8 mouse cellular contexts compared by ENCODE assay signal in the genomic region with DNA sequence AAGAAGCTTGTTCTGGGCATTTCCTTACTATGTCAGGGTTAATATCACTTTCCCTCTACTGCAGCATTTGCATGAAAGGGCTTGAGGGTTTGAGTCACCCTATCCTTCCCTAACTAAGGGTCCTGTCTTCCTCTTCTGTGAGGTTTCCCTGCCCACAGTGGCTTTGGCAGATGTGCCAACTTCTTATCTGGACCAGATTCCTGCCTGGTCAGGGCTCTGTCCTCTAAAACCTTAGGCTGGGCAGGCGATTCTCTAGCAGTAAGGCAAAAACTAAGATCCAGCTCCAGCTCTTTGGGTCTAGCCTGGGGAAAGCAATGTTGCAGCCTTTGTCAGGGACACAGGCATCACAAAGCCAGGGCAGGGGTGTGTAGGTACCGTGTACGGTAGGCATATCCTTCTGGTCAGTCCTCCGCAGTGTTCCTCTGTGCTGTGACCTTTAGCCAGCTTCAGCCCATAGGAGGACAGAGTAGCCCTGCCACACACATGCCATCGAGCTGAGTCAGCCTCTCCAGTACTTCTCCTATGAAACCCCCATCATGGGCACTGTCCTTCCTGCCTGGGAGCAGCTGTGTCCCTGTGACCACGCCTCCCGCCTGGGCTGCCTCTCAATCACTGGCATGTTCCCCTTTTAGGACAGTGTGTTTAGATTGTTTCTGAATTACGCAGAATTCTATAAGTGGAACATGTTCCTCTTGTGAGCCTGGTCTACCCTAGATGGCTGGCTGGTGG. TPM values are rescaled to one million over a fixed set of nuclear protein-coding genes. Genes with fewer than 3 reads are reported as not detected.
DNase-seq lines count a peak whose midpoint lies in the region; ATAC-seq and TF ChIP-seq lines count a peak whose summit lies in the region.

No protein-coding gene starts in this region.

- 40% methylated on average over 8 of the region's 8 CpGs for WGBS in liver, embryonic 15.5 days (ENCODE audit: insufficient replicate concordance)
- whole genome bisulfite sequencing in forebrain, embryonic 15.5 days: 90% methylated on average over 8 of the region's 8 CpGs

- DNase-seq in layer of hippocampus, adult 9-10 months (ENCODE audit: low spot score): peak; percentile 39
- DNase-seq in layer of hippocampus, adult 8-10 months (ENCODE audit: low spot score in 2 of 2): no peak
- peak; percentile 84 to 92 for DNase-seq in heart, postnatal 10 days
- peak; percentile 18 for DNase-seq in splenic B cell, adult 2 months (ENCODE audit: low read depth, low spot score)
- no peak for DNase-seq in cerebellum, adult 18-20 months

- peaks cover 21% of the 10 kb centered on the region; the same call in 1 of the 2 replicates for H3K36me3 ChIP-seq in liver, embryonic 15.5 days (replicated peaks)
- H3K36me3 ChIP-seq in splenic B cell, adult 2 months (ENCODE audit: control insufficient read depth, insufficient read depth, low read length, poor library complexity, severe bottlenecking): no peaks in the 10 kb centered on the region; the same call in 1 of the 2 replicates
- H3K36me3 ChIP-seq in forebrain, embryonic 15.5 days: peaks cover 13% of the 10 kb centered on the region

- TF ChIP-seq POLR2A in bone marrow macrophage, adult 2 months (IDR thresholded peaks at IDR 0.05; ENCODE audit: borderline replicate concordance, low read depth, low read length): no peak

- TF ChIP-seq CTCF in bone marrow macrophage, adult 2 months (IDR thresholded peaks at IDR 0.05; ENCODE audit: low read depth, low read length): no peak

- H3K27me3 ChIP-seq in liver, embryonic 15.5 days: no peaks in the 10 kb centered on the region
- H3K27me3 ChIP-seq in splenic B cell, adult 2 months (ENCODE audit: control insufficient read depth, insufficient read depth, low read length, poor library complexity, severe bottlenecking): no peaks in the 10 kb centered on the region
- no peaks in the 10 kb centered on the region for H3K27me3 ChIP-seq in forebrain, embryonic 15.5 days

- no peaks in the 10 kb centered on the region for H3K9me3 ChIP-seq in liver, embryonic 15.5 days (replicated peaks)
- no peaks in the 10 kb centered on the region for H3K9me3 ChIP-seq in forebrain, embryonic 15.5 days

- H3K9ac ChIP-seq in liver, embryonic 15.5 days: no peak overlapping the region
- no peak overlapping the region for H3K9ac ChIP-seq in forebrain, embryonic 15.5 days (replicated peaks)

- peak; percentile 71 for ATAC-seq in liver, embryonic 15.5 days (ENCODE audit: insufficient read depth)
- ATAC-seq in forebrain, embryonic 15.5 days (replicated peaks): no peak

- peak overlapping the region; percentile 31 for H3K4me3 ChIP-seq in bone marrow macrophage, adult 2 months (ENCODE audit: insufficient read depth, low read length)
- no peak overlapping the region for H3K4me3 ChIP-seq in liver, embryonic 15.5 days (replicated peaks)
- H3K4me3 ChIP-seq in forebrain, embryonic 15.5 days: no peak overlapping the region

- intact Hi-C loops in heart, postnatal 10 days (cut with DNase I): no loop called here

- no peak overlapping the region for H3K4me2 ChIP-seq in liver, embryonic 15.5 days
- no peak overlapping the region for H3K4me2 ChIP-seq in forebrain, embryonic 15.5 days (replicated peaks)

- peak overlapping the region; percentile 97 for H3K27ac ChIP-seq in bone marrow macrophage, adult 2 months (ENCODE audit: insufficient read depth, low read depth, low read length)
- H3K27ac ChIP-seq in liver, embryonic 15.5 days (replicated peaks): no peak overlapping the region
- no peak overlapping the region for H3K27ac ChIP-seq in forebrain, embryonic 15.5 days (replicated peaks)

- peaks cover 44% of the 10 kb centered on the region for H3K4me1 ChIP-seq in bone marrow macrophage, adult 2 months (ENCODE audit: control insufficient read depth, insufficient read depth, low read length)
- H3K4me1 ChIP-seq in liver, embryonic 15.5 days (replicated peaks): no peaks in the 10 kb centered on the region
- H3K4me1 ChIP-seq in forebrain, embryonic 15.5 days: no peaks in the 10 kb centered on the region

RNA-seq across cellular contexts. Expression of gene Nkd2, which starts 43.8 kb away (rescaled TPM):
- 10 to 100 TPM in 1 of 4 experiments, 1 to 10 TPM in 3; 6.1 to 12.0 (median 7.5) TPM for total RNA-seq in layer of hippocampus, adult 8-10 months (2022)
- polyA plus RNA-seq in bone marrow macrophage, adult 2 months (2012; ENCODE audit: insufficient read depth, insufficient read length, missing spikeins): not detected in 2 replicates
- 1 to 10 TPM; 3.0 to 3.4 TPM for total RNA-seq in heart, postnatal 10 days (2021)
- 0.12 and 0.20 TPM in 2 replicates for polyA plus RNA-seq in liver, embryonic 15.5 days (2015; fragmentation: Nextera tagmentation; extraction: Ambion mirVana)
- 7.4 and 8.1 TPM in 2 replicates for polyA plus RNA-seq in forebrain, embryonic 15.5 days (2015; fragmentation: Nextera tagmentation; extraction: Ambion mirVana)

Comparison
In these comparisons a context has a peak if more than half of its experiments do, and no peak if none do; other contexts are left out.
1. DNase-seq: peak in layer of hippocampus, adult 9-10 months (single experiment), heart, postnatal 10 days (2 of 2) and splenic B cell, adult 2 months (single experiment); none in layer of hippocampus, adult 8-10 months (0 of 2) and cerebellum, adult 18-20 months (0 of 2).